Mouse (Mus musculus) liver, embryonic 15.5 days (tissue): ENCODE measurements at regions not wholly inside any gene's neighbourhood (a gene's known extent, or its start where the extent isn't known, plus 50 kb on each side); places are given as distances from the start of the nearest gene placed in this dataset.
A peak's percentile ranks its signal among the peaks of the same experiment; 100 is the strongest.

Experiments used
- ATAC-seq: fragments of 200-750 bp; cut with Nextera tagmentation; 2 replicates; pipeline ENCODE4 v1.8.0; 2017; ENCODE audit warnings: moderate number of reproducible peaks, mild to moderate bottlenecking, moderate library complexity; ENCODE audit not compliant: insufficient read depth
- H3K27ac ChIP-seq: fragments of 300-500 bp; sonication (generic); replicated peaks from 2 replicates; pipeline ENCODE4 v1.5.1; 2015; ENCODE audit warnings: mild to moderate bottlenecking, inconsistent platforms
- H3K27me3 ChIP-seq: fragments of 300-500 bp; sonication (generic); 2 replicates; pipeline ENCODE4 v1.6.1; 2015; ENCODE audit warnings: mild to moderate bottlenecking, inconsistent platforms
- H3K36me3 ChIP-seq: fragments of 300-500 bp; sonication (generic); replicated peaks from 2 replicates; pipeline ENCODE4 v1.6.1; 2015; ENCODE audit warnings: moderate library complexity, mild to moderate bottlenecking, inconsistent platforms
- H3K4me1 ChIP-seq: fragments of 300-500 bp; sonication (generic); replicated peaks from 2 replicates; pipeline ENCODE4 v1.6.1; 2015; ENCODE audit warnings: inconsistent platforms
- H3K4me2 ChIP-seq: fragments of 300-500 bp; sonication (generic); 2 replicates; pipeline ENCODE4 v1.6.1; 2015; ENCODE audit warnings: moderate library complexity, mild to moderate bottlenecking, inconsistent platforms
- H3K4me3 ChIP-seq: fragments of 300-500 bp; sonication (generic); replicated peaks from 2 replicates; pipeline ENCODE4 v1.5.1; 2015; ENCODE audit warnings: mild to moderate bottlenecking, inconsistent platforms
- H3K9ac ChIP-seq: fragments of 300-500 bp; sonication (generic); 2 replicates; pipeline ENCODE4 v1.6.1; 2015; ENCODE audit warnings: moderate library complexity, mild to moderate bottlenecking, inconsistent platforms
- H3K9me3 ChIP-seq: fragments of 300-500 bp; sonication (generic); replicated peaks from 2 replicates; pipeline ENCODE4 v1.6.1; 2016; ENCODE audit warnings: inconsistent platforms
- WGBS: fragments of 180-500 bp; shearing (Covaris S2); methylation state at CpG from one replicate; pipeline ENCODE4 v1.1.7; 2015; ENCODE audit warnings: mixed read lengths; ENCODE audit not compliant: insufficient replicate concordance; 5-methylcytosine and 5-hydroxymethylcytosine counted together

GRCm38 (mm10) chr4:9031634-9032033 is 792.8 kb upstream of the Car8 start:
- Histone ChIP-seq H3K9ac (no peak overlapping the region), H3K9me3 (no peaks in the 10 kb centered on the region), H3K27ac (no peak overlapping the region), H3K36me3 (no peaks in the 10 kb centered on the region), H3K27me3 (no peaks in the 10 kb centered on the region), H3K4me3 (no peak overlapping the region), H3K4me1 (peaks cover 9% of the 10 kb centered on the region), H3K4me2 (no peak overlapping the region)
- ATAC-seq: no peak
- WGBS: 56% methylated on average over 6 of the region's 6 CpGs

- H3K9ac ChIP-seq: no peak overlapping the region
- peaks cover 9% of the 10 kb centered on the region for H3K4me1 ChIP-seq
These were observed 790.1 kb upstream of the Car8 start for GRCm38 (mm10) chr4:9028946-9029345.

GRCm38 (mm10) chr4:9028475-9028874 is 789.6 kb upstream of the Car8 start:
- Histone ChIP-seq H3K4me2 (peak overlapping the region; percentile 74), H3K9ac (no peak overlapping the region), H3K4me3 (peak overlapping the region; percentile 46), H3K4me1 (peaks cover 9% of the 10 kb centered on the region), H3K27ac (no peak overlapping the region), H3K9me3 (no peaks in the 10 kb centered on the region), H3K27me3 (no peaks in the 10 kb centered on the region), H3K36me3 (no peaks in the 10 kb centered on the region)
- under 1% methylated on average over 12 of the region's 12 CpGs for WGBS
- ATAC-seq: no peak

More at GRCm38 (mm10) chr4:9028946-9029345, 790.1 kb upstream of the Car8 start:
- Histone ChIP-seq H3K4me2 (peak overlapping the region; percentile 74; the same call in 1 of the 2 replicates), H3K9me3 (no peaks in the 10 kb centered on the region), H3K27ac (no peak overlapping the region), H3K27me3 (no peaks in the 10 kb centered on the region), H3K36me3 (no peaks in the 10 kb centered on the region), H3K4me3 (no peak overlapping the region)
- 33% methylated on average over 6 of the region's 6 CpGs for WGBS
- ATAC-seq: no peak

GRCm38 (mm10) chr4:9027798-9028404 is 789.1 kb upstream of the Car8 start:
- Histone ChIP-seq H3K4me3 (peak overlapping the region; percentile 46), H3K27ac (no peak overlapping the region), H3K9me3 (no peaks in the 10 kb centered on the region), H3K36me3 (no peaks in the 10 kb centered on the region), H3K27me3 (no peaks in the 10 kb centered on the region), H3K4me1 (peaks cover 9% of the 10 kb centered on the region), H3K4me2 (peak overlapping the region; percentile 74), H3K9ac (peak overlapping the region; percentile 35; the same call in 1 of the 2 replicates)
- no peak; the same call in 1 of the 2 replicates for ATAC-seq
- under 1% methylated on average over 30 of the region's 30 CpGs for WGBS

GRCm38 (mm10) chr4:9027383-9027782 is 788.5 kb upstream of the Car8 start:
- H3K9me3 ChIP-seq: no peaks in the 10 kb centered on the region
- peak overlapping the region; percentile 74 for H3K4me2 ChIP-seq
- WGBS: 17% methylated on average over 7 of the region's 7 CpGs
- no peak for ATAC-seq
- no peak overlapping the region for H3K4me3 ChIP-seq
- peaks cover 9% of the 10 kb centered on the region for H3K4me1 ChIP-seq
- no peak overlapping the region for H3K27ac ChIP-seq
- no peaks in the 10 kb centered on the region for H3K27me3 ChIP-seq
- H3K36me3 ChIP-seq: no peaks in the 10 kb centered on the region
- no peak overlapping the region for H3K9ac ChIP-seq

- H3K9me3 ChIP-seq: no peaks in the 10 kb centered on the region
- no peaks in the 10 kb centered on the region for H3K36me3 ChIP-seq
- H3K4me1 ChIP-seq: peaks cover 9% of the 10 kb centered on the region
- H3K9ac ChIP-seq: no peak overlapping the region
- 62% methylated on average over 16 of the region's 16 CpGs for WGBS
- H3K4me2 ChIP-seq: no peak overlapping the region
- H3K27ac ChIP-seq: no peak overlapping the region
- H3K27me3 ChIP-seq: no peaks in the 10 kb centered on the region
- H3K4me3 ChIP-seq: no peak overlapping the region
- no peak for ATAC-seq
These were observed 788.0 kb upstream of the Car8 start for GRCm38 (mm10) chr4:9026841-9027240.

GRCm38 (mm10) chr4:9025821-9026470 is 787.1 kb upstream of the Car8 start:
- H3K27ac ChIP-seq: no peak overlapping the region
- WGBS: 50% methylated on average over 8 of the region's 8 CpGs
- no peak overlapping the region for H3K9ac ChIP-seq
- H3K4me2 ChIP-seq: no peak overlapping the region
- ATAC-seq: no peak
- no peaks in the 10 kb centered on the region for H3K36me3 ChIP-seq
- H3K4me3 ChIP-seq: no peak overlapping the region
- H3K27me3 ChIP-seq: no peaks in the 10 kb centered on the region
- no peaks in the 10 kb centered on the region for H3K9me3 ChIP-seq
- H3K4me1 ChIP-seq: peaks cover 9% of the 10 kb centered on the region

GRCm38 (mm10) chr4:9024216-9024925 is 785.5 kb upstream of the Car8 start:
- Histone ChIP-seq H3K9me3 (no peaks in the 10 kb centered on the region), H3K4me1 (peaks cover 9% of the 10 kb centered on the region), H3K27me3 (no peaks in the 10 kb centered on the region), H3K4me2 (no peak overlapping the region), H3K27ac (no peak overlapping the region), H3K4me3 (no peak overlapping the region), H3K36me3 (no peaks in the 10 kb centered on the region), H3K9ac (no peak overlapping the region)
- ATAC-seq: no peak
- WGBS: 66% methylated on average over 6 of the region's 6 CpGs

GRCm38 (mm10) chr4:9019241-9020110 is 780.6 kb upstream of the Car8 start:
- no peaks in the 10 kb centered on the region for H3K9me3 ChIP-seq
- H3K36me3 ChIP-seq: no peaks in the 10 kb centered on the region
- 0 out of 2 replicates have a peak, but pooled peaks cover 8% of the 10 kb centered on the region for H3K4me1 ChIP-seq
- H3K27ac ChIP-seq: no peak overlapping the region
- no peak overlapping the region for H3K9ac ChIP-seq
- H3K27me3 ChIP-seq: no peaks in the 10 kb centered on the region
- no peak overlapping the region for H3K4me3 ChIP-seq
- WGBS: 75% methylated on average over 22 of the region's 22 CpGs
- H3K4me2 ChIP-seq: no peak overlapping the region
- ATAC-seq: no peak

GRCm38 (mm10) chr4:9018236-9018635 is 779.4 kb upstream of the Car8 start:
- H3K27ac ChIP-seq: no peak overlapping the region
- no peak for ATAC-seq
- H3K4me2 ChIP-seq: no peak overlapping the region
- 52% methylated on average over 2 of the region's 2 CpGs for WGBS
- H3K4me3 ChIP-seq: no peak overlapping the region
- 0 out of 2 replicates have a peak, but pooled peaks cover 8% of the 10 kb centered on the region for H3K4me1 ChIP-seq
- H3K36me3 ChIP-seq: no peaks in the 10 kb centered on the region
- no peak overlapping the region for H3K9ac ChIP-seq
- no peaks in the 10 kb centered on the region for H3K27me3 ChIP-seq
- no peaks in the 10 kb centered on the region for H3K9me3 ChIP-seq
